10 mouse cellular contexts compared by ENCODE assay signal in the genomic region with DNA sequence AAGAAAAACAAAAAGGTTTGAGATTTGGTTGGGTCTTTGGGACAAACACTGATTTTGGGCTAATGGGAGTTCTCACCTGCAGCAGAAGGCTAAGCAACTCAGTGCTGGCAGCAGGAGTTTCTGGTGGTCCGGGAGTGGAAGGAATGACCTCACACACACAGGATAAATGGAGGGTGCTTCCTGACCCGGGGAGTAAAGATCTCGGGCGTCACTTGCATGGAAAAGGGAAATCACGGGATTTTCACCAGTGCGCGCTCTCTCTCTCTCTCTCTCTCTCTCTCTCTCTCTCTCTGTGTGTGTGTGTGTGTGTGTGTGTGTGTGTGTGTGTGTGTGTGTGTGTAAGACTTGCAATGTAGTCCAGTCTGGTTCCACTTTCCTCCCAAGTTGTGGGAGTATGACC. TPM values are rescaled to one million over a fixed set of nuclear protein-coding genes. Genes with fewer than 3 reads are reported as not detected.
A peak's percentile ranks its signal among the peaks of the same experiment; 100 is the strongest.
DNase-seq lines count a peak whose midpoint lies in the region; ATAC-seq and TF ChIP-seq lines count a peak whose summit lies in the region.
"Had no signal": no experiment of that assay in that cellular context is flagged by ENCODE, and none has a peak within 500 bp of the region (broad histone marks: within the 10 kb centered on the region; RNA-seq: fewer than 3 reads in every experiment).

No protein-coding gene starts in this region.

- no peaks in the 10 kb centered on the region for H3K27me3 ChIP-seq in intestine, embryonic 16.5 days (replicated peaks; ENCODE audit: control insufficient read depth, insufficient read depth, low read length)
- H3K27me3 ChIP-seq in liver, embryonic 13.5 days = peaks cover 62% of the 10 kb centered on the region
- H3K27me3 ChIP-seq: embryonic facial prominence, embryonic 15.5 days had no signal

- no peak for ATAC-seq in intestine, embryonic 16.5 days
- ATAC-seq in liver, embryonic 13.5 days (ENCODE audit: low read depth) = no peak

- intact Hi-C loops in left cerebral cortex, postnatal 4 days (cut with DNase I) = no loop called here
- intact Hi-C loops in left cerebral cortex, adult 2 months (cut with DNase I) = no loop called here

- peak overlapping the region; percentile 82 for H3K27ac ChIP-seq in brown adipose tissue, adult 24 weeks (replicated peaks; ENCODE audit: low read depth, low read length)
- peak overlapping the region; percentile 98 for H3K27ac ChIP-seq in intestine, embryonic 16.5 days (ENCODE audit: low read length)
- H3K27ac ChIP-seq in liver, embryonic 13.5 days = peak overlapping the region; percentile 68
- H3K27ac ChIP-seq in left cerebral cortex, adult 2 months = no peak overlapping the region

- H3K4me1 ChIP-seq in brown adipose tissue, adult 24 weeks (ENCODE audit: control insufficient read depth, insufficient read depth, insufficient read length, low read length) = peaks cover 2% of the 10 kb centered on the region; the same call in 1 of the 2 replicates
- peaks cover 48% of the 10 kb centered on the region for H3K4me1 ChIP-seq in intestine, embryonic 16.5 days (ENCODE audit: control insufficient read depth, insufficient read depth, low read length)
- peaks cover 10% of the 10 kb centered on the region; the same call in 1 of the 2 replicates for H3K4me1 ChIP-seq in liver, embryonic 13.5 days (replicated peaks)

- peak overlapping the region; percentile 71; the same call in 1 of the 2 replicates for H3K4me3 ChIP-seq in brown adipose tissue, adult 24 weeks (ENCODE audit: insufficient read depth, low read depth, low read length)
- no peak overlapping the region; the same call in 1 of the 2 replicates for H3K4me3 ChIP-seq in intestine, embryonic 16.5 days (ENCODE audit: low read length)
- H3K4me3 ChIP-seq in liver, embryonic 13.5 days (replicated peaks) = no peak overlapping the region
- H3K4me3 ChIP-seq in left cerebral cortex, adult 2 months = no peak overlapping the region

- peak overlapping the region; percentile 67 for H3K9ac ChIP-seq in intestine, embryonic 16.5 days (ENCODE audit: low read depth, low read length)
- H3K9ac ChIP-seq in liver, embryonic 13.5 days = no peak overlapping the region

- DNase-seq in adrenal gland, postnatal 36 days = peak; percentile 30 to 41
- no peak for DNase-seq in adrenal gland, adult 18-20 months (ENCODE audit: low spot score in 2 of 2)
- DNase-seq in liver, embryonic 13.5 days = no peak
- DNase-seq in left cerebral cortex, postnatal 4 days = no peak
- DNase-seq in left cerebral cortex, adult 2 months (ENCODE audit: extremely low spot score in 1 of 2, low spot score in 2 of 2) = no peak
- DNase-seq in left cerebral cortex, adult 11 months (ENCODE audit: low spot score) = no peak

- peak overlapping the region; percentile 84 for H3K4me2 ChIP-seq in intestine, embryonic 16.5 days (ENCODE audit: low read depth, low read length)
- peak overlapping the region; percentile 55; the same call in 1 of the 2 replicates for H3K4me2 ChIP-seq in liver, embryonic 13.5 days

- WGBS in intestine, embryonic 16.5 days = 14% methylated on average over 7 of the region's 7 CpGs
- WGBS in liver, embryonic 13.5 days (ENCODE audit: insufficient replicate concordance) = 13% methylated on average over 7 of the region's 7 CpGs

- no peaks in the 10 kb centered on the region for H3K36me3 ChIP-seq in intestine, embryonic 16.5 days (ENCODE audit: control insufficient read depth, insufficient read depth, low read length)
- H3K36me3 ChIP-seq in liver, embryonic 13.5 days = no peaks in the 10 kb centered on the region
- H3K36me3 ChIP-seq: embryonic facial prominence, embryonic 15.5 days; neural tube, embryonic 13.5 days had no signal

- TF ChIP-seq CTCF in left cerebral cortex, adult 2 months (IDR thresholded peaks at IDR 0.05) = no peak

- no peaks in the 10 kb centered on the region for H3K9me3 ChIP-seq in intestine, embryonic 16.5 days (ENCODE audit: control insufficient read depth, low read length)
- H3K9me3 ChIP-seq in liver, embryonic 13.5 days (replicated peaks) = no peaks in the 10 kb centered on the region
- H3K9me3 ChIP-seq: embryonic facial prominence, embryonic 15.5 days; neural tube, embryonic 13.5 days had no signal

RNA-seq across cellular contexts. Expression of a gene that starts 2.1 kb away (rescaled TPM):
- total RNA-seq in adrenal gland, postnatal 36 days (2021) = 10 to 100 TPM; 59.4 to 60.6 TPM
- 10 to 100 TPM; 42.4 to 47.0 TPM for total RNA-seq in adrenal gland, adult 18-20 months (2021)
- polyA plus RNA-seq in brown adipose tissue, adult 24 weeks (2012; ENCODE audit: insufficient read depth, insufficient read length, missing spikeins) = 10.3 and 10.4 TPM in 2 replicates
- 29.9 and 31.2 TPM in 2 replicates for polyA plus RNA-seq in intestine, embryonic 16.5 days (2015; fragmentation: Nextera tagmentation; extraction: Ambion mirVana)
- 5.6 and 8.1 TPM in 2 replicates for polyA plus RNA-seq in liver, embryonic 13.5 days (2015; fragmentation: Nextera tagmentation; extraction: Ambion mirVana)
- total RNA-seq in left cerebral cortex, postnatal 4 days (2021) = 10 to 100 TPM in 1 of 2 experiments, 1 to 10 TPM in 1; 9.4 to 10.2 TPM
- 1 to 10 TPM; 4.9 to 6.8 TPM for total RNA-seq in left cerebral cortex, adult 2 months (2021)

RNA-seq across cellular contexts. Expression of a gene that starts 14.5 kb away (rescaled TPM):
- 10 to 100 TPM in 1 of 2 experiments, 1 to 10 TPM in 1; 8.0 to 11.5 TPM for total RNA-seq in adrenal gland, postnatal 36 days (2021)
- 1 to 10 TPM; 8.4 to 8.6 TPM for total RNA-seq in adrenal gland, adult 18-20 months (2021)
- polyA plus RNA-seq in brown adipose tissue, adult 24 weeks (2012; ENCODE audit: insufficient read depth, insufficient read length, missing spikeins) = 2.5 and 5.2 TPM in 2 replicates
- 14.7 and 15.7 TPM in 2 replicates for polyA plus RNA-seq in intestine, embryonic 16.5 days (2015; fragmentation: Nextera tagmentation; extraction: Ambion mirVana)
- polyA plus RNA-seq in liver, embryonic 13.5 days (2015; fragmentation: Nextera tagmentation; extraction: Ambion mirVana) = 2.8 and 3.2 TPM in 2 replicates
- total RNA-seq in left cerebral cortex, postnatal 4 days (2021) = 10 to 100 TPM; 28.8 to 31.5 TPM
- 10 to 100 TPM; 22.8 to 25.1 TPM for total RNA-seq in left cerebral cortex, adult 2 months (2021)

RNA-seq across cellular contexts. Expression of a gene that starts 33.7 kb away (rescaled TPM):
- 10 to 100 TPM; 36.7 to 38.2 TPM for total RNA-seq in adrenal gland, postnatal 36 days (2021)
- total RNA-seq in adrenal gland, adult 18-20 months (2021) = 10 to 100 TPM; 30.1 to 39.4 TPM
- 13.1 and 20.6 TPM in 2 replicates for polyA plus RNA-seq in brown adipose tissue, adult 24 weeks (2012; ENCODE audit: insufficient read depth, insufficient read length, missing spikeins)
- polyA plus RNA-seq in intestine, embryonic 16.5 days (2015; fragmentation: Nextera tagmentation; extraction: Ambion mirVana) = 61.2 and 68.0 TPM in 2 replicates
- 10.1 and 10.6 TPM in 2 replicates for polyA plus RNA-seq in liver, embryonic 13.5 days (2015; fragmentation: Nextera tagmentation; extraction: Ambion mirVana)
- total RNA-seq in left cerebral cortex, postnatal 4 days (2021) = 1 to 10 TPM; 7.1 to 8.0 TPM
- 1 to 10 TPM; 4.5 to 6.5 TPM for total RNA-seq in left cerebral cortex, adult 2 months (2021)

RNA-seq across cellular contexts. Expression of a gene that starts 40.4 kb away (rescaled TPM):
- 100 to 1,000 TPM; 103 to 167 TPM for total RNA-seq in adrenal gland, postnatal 36 days (2021)
- 100 to 1,000 TPM; 169 to 174 TPM for total RNA-seq in adrenal gland, adult 18-20 months (2021)
- 31.0 and 45.4 TPM in 2 replicates for polyA plus RNA-seq in brown adipose tissue, adult 24 weeks (2012; ENCODE audit: insufficient read depth, insufficient read length, missing spikeins)
- polyA plus RNA-seq in intestine, embryonic 16.5 days (2015; fragmentation: Nextera tagmentation; extraction: Ambion mirVana) = 106 and 113 TPM in 2 replicates
- 86.7 and 102 TPM in 2 replicates for polyA plus RNA-seq in liver, embryonic 13.5 days (2015; fragmentation: Nextera tagmentation; extraction: Ambion mirVana)
- 100 to 1,000 TPM; 214 to 236 TPM for total RNA-seq in left cerebral cortex, postnatal 4 days (2021)
- 100 to 1,000 TPM; 202 to 221 TPM for total RNA-seq in left cerebral cortex, adult 2 months (2021)

RNA-seq across cellular contexts. Expression of a gene that starts 53.4 kb away (rescaled TPM):
- 10 to 100 TPM; 10.2 to 12.7 TPM for total RNA-seq in adrenal gland, postnatal 36 days (2021)
- total RNA-seq in adrenal gland, adult 18-20 months (2021) = 10 to 100 TPM in 1 of 2 experiments, 1 to 10 TPM in 1; 8.8 to 10.2 TPM
- polyA plus RNA-seq in brown adipose tissue, adult 24 weeks (2012; ENCODE audit: insufficient read depth, insufficient read length, missing spikeins) = 7.4 and 11.4 TPM in 2 replicates
- polyA plus RNA-seq in intestine, embryonic 16.5 days (2015; fragmentation: Nextera tagmentation; extraction: Ambion mirVana) = 9.5 and 10.7 TPM in 2 replicates
- 8.4 TPM in 2 replicates for polyA plus RNA-seq in liver, embryonic 13.5 days (2015; fragmentation: Nextera tagmentation; extraction: Ambion mirVana)
- total RNA-seq in left cerebral cortex, postnatal 4 days (2021) = 10 to 100 TPM; 17.3 to 21.8 TPM
- 10 to 100 TPM; 11.6 to 14.4 TPM for total RNA-seq in left cerebral cortex, adult 2 months (2021)

Comparison
In these comparisons a context has a peak if more than half of its experiments do, and no peak if none do; other contexts are left out.
1. DNase-seq: peak in adrenal gland, postnatal 36 days (2 of 2); none in adrenal gland, adult 18-20 months (0 of 2), liver, embryonic 13.5 days (single experiment), left cerebral cortex, postnatal 4 days (single experiment), left cerebral cortex, adult 2 months (0 of 2) and left cerebral cortex, adult 11 months (single experiment).